Mouse (Mus musculus): ENCODE data around the gene Efhd2.

Efhd2 gene

GRCm38 (mm10) chr4:141881289-141881914, 6.7 kb upstream of the Efhd2 start:
- no peak for DNase-seq (ENCODE audit: extremely low read depth, low read depth)

- DNase-seq (ENCODE audit: extremely low read depth, low read depth) = no peak
Measured at GRCm38 (mm10) chr4:141879875-141880274, 5.2 kb upstream of the Efhd2 start.

GRCm38 (mm10) chr4:141879074-141879473, 4.4 kb upstream of the Efhd2 start:
- no peak for DNase-seq (ENCODE audit: extremely low read depth, low read depth)

- no peak for DNase-seq (ENCODE audit: extremely low read depth, low read depth)
Measured at GRCm38 (mm10) chr4:141878621-141879020, 3.9 kb upstream of the Efhd2 start.

- no peak for DNase-seq (ENCODE audit: extremely low read depth, low read depth)
Measured at GRCm38 (mm10) chr4:141875481-141876108, 875 bp upstream of the Efhd2 start.

- no peak for DNase-seq (ENCODE audit: extremely low read depth, low read depth)
Measured at GRCm38 (mm10) chr4:141874111-141874600, 564 bp downstream of the Efhd2 start.

- DNase-seq (ENCODE audit: extremely low read depth, low read depth) = no peak
Measured at GRCm38 (mm10) chr4:141872977-141873376, 1.7 kb downstream of the Efhd2 start.

- no peak for DNase-seq (ENCODE audit: extremely low read depth, low read depth)
Measured at GRCm38 (mm10) chr4:141871909-141872308, 2.8 kb downstream of the Efhd2 start.

GRCm38 (mm10) chr4:141871333-141871725, 3.4 kb downstream of the Efhd2 start:
- no peak for DNase-seq (ENCODE audit: extremely low read depth, low read depth)

GRCm38 (mm10) chr4:141870666-141871332, 3.9 kb downstream of the Efhd2 start:
- no peak for DNase-seq (ENCODE audit: extremely low read depth, low read depth)

GRCm38 (mm10) chr4:141869436-141870215, 5.1 kb downstream of the Efhd2 start:
- DNase-seq (ENCODE audit: extremely low read depth, low read depth) = no peak

GRCm38 (mm10) chr4:141868051-141868450, 6.7 kb downstream of the Efhd2 start:
- DNase-seq (ENCODE audit: extremely low read depth, low read depth) = no peak

GRCm38 (mm10) chr4:141867498-141867897, 7.2 kb downstream of the Efhd2 start:
- DNase-seq (ENCODE audit: extremely low read depth, low read depth) = no peak

- DNase-seq (ENCODE audit: extremely low read depth, low read depth) = no peak
Measured at GRCm38 (mm10) chr4:141866933-141867490, 7.7 kb downstream of the Efhd2 start.

GRCm38 (mm10) chr4:141865600-141865999, 9.1 kb downstream of the Efhd2 start:
- no peak for DNase-seq (ENCODE audit: extremely low read depth, low read depth)

- DNase-seq (ENCODE audit: extremely low read depth, low read depth) = no peak
Measured at GRCm38 (mm10) chr4:141865006-141865405, 9.7 kb downstream of the Efhd2 start.

GRCm38 (mm10) chr4:141864506-141864905, 10.2 kb downstream of the Efhd2 start:
- no peak for DNase-seq (ENCODE audit: extremely low read depth, low read depth)

- no peak for DNase-seq (ENCODE audit: extremely low read depth, low read depth)
Measured at GRCm38 (mm10) chr4:141863726-141864280, 10.9 kb downstream of the Efhd2 start.

GRCm38 (mm10) chr4:141862867-141863266, 11.9 kb downstream of the Efhd2 start:
- no peak for DNase-seq (ENCODE audit: extremely low read depth, low read depth)

GRCm38 (mm10) chr4:141861591-141862295, 13.0 kb downstream of the Efhd2 start:
- DNase-seq (ENCODE audit: extremely low read depth, low read depth) = no peak
